In the genomic region with DNA sequence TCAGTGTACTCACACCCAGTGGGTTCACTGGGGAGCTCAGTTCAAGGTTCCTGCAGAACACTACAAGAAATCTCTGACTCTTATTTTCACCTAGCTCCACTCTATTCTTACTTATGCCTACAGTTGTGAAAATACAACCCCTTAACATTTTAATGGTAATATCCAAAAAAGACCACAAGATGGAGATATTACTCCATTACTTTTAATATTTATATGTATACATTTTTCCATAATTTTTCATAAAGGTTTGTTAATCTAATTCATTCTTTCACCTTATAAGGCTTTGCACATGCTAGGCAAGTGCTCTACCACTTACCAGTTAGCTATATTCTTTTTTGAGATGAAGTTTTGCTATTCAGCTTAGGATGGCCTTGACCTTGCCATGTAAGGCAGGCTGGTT, we compare ENCODE assay signal across 15 mouse cellular contexts. TPM values are rescaled to one million over a fixed set of nuclear protein-coding genes. Genes with fewer than 3 reads are reported as not detected.
DNase-seq lines count a peak whose midpoint lies in the region; ATAC-seq and TF ChIP-seq lines count a peak whose summit lies in the region.
"Had no signal": no experiment of that assay in that cellular context is flagged by ENCODE, and none has a peak within 500 bp of the region (broad histone marks: within the 10 kb centered on the region; RNA-seq: fewer than 3 reads in every experiment).

No protein-coding gene starts in this region.

- ATAC-seq in heart, postnatal 0 days (ENCODE audit: insufficient read depth, low read depth): no peak
- peak; percentile 24; the same call in 1 of the 2 replicates for ATAC-seq in midbrain, embryonic 15.5 days (replicated peaks)
- no peak for ATAC-seq in stomach, postnatal 0 days (ENCODE audit: low FRiP score, low TSS enrichment)
- ATAC-seq: hindbrain, embryonic 16.5 days had no signal

- no peak for TF ChIP-seq EP300 in heart, postnatal 0 days (IDR thresholded peaks at IDR 0.05; ENCODE audit: low read depth)
- TF ChIP-seq EP300 in stomach, postnatal 0 days (optimal IDR thresholded peaks at IDR 0.05): no peak

- intact Hi-C loops in heart, postnatal 14 days (cut with DNase I): loop anchor here (10.0 kb wide), 1 partner anchor 963 kb away; no protein-coding TSS in a partner anchor

- no peaks in the 10 kb centered on the region for H3K27me3 ChIP-seq in heart, postnatal 0 days (ENCODE audit: control insufficient read depth, insufficient read depth, low read length)
- no peaks in the 10 kb centered on the region for H3K27me3 ChIP-seq in midbrain, embryonic 15.5 days (replicated peaks)
- no peaks in the 10 kb centered on the region for H3K27me3 ChIP-seq in midbrain, embryonic 10.5 days (ENCODE audit: low read depth, poor library complexity, severe bottlenecking)
- H3K27me3 ChIP-seq in stomach, postnatal 0 days (ENCODE audit: control insufficient read depth, insufficient read depth, low read length): no peaks in the 10 kb centered on the region
- H3K27me3 ChIP-seq: limb, embryonic 15.5 days had no signal

- no peaks in the 10 kb centered on the region for H3K4me1 ChIP-seq in heart, postnatal 0 days (ENCODE audit: control insufficient read depth, insufficient read depth)
- no peaks in the 10 kb centered on the region for H3K4me1 ChIP-seq in midbrain, embryonic 15.5 days
- H3K4me1 ChIP-seq in midbrain, embryonic 10.5 days: no peaks in the 10 kb centered on the region
- no peaks in the 10 kb centered on the region for H3K4me1 ChIP-seq in stomach, postnatal 0 days (replicated peaks; ENCODE audit: control insufficient read depth, insufficient read depth)
- H3K4me1 ChIP-seq: embryonic facial prominence, embryonic 10.5 days; limb, embryonic 15.5 days had no signal

- no peak overlapping the region for H3K4me2 ChIP-seq in heart, postnatal 0 days (ENCODE audit: low read depth, low read length)
- no peak overlapping the region for H3K4me2 ChIP-seq in midbrain, embryonic 15.5 days
- H3K4me2 ChIP-seq in stomach, postnatal 0 days (replicated peaks; ENCODE audit: low read depth): no peak overlapping the region
- H3K4me2 ChIP-seq: limb, embryonic 15.5 days had no signal

- peak; percentile 31 for TF ChIP-seq CTCF in heart, postnatal 0 days (IDR thresholded peaks at IDR 0.05; ENCODE audit: low read depth)
- peak; percentile 60 for TF ChIP-seq CTCF in stomach, postnatal 0 days (IDR thresholded peaks at IDR 0.05; ENCODE audit: low read depth)

- H3K27ac ChIP-seq in heart, postnatal 0 days (ENCODE audit: low read depth): no peak overlapping the region
- H3K27ac ChIP-seq in midbrain, embryonic 15.5 days: no peak overlapping the region
- H3K27ac ChIP-seq in midbrain, embryonic 10.5 days (replicated peaks): no peak overlapping the region
- H3K27ac ChIP-seq in stomach, postnatal 0 days (replicated peaks): no peak overlapping the region
- H3K27ac ChIP-seq: embryonic facial prominence, embryonic 10.5 days; limb, embryonic 15.5 days had no signal

- no peak overlapping the region for H3K9ac ChIP-seq in heart, postnatal 0 days (replicated peaks; ENCODE audit: low read depth, low read length)
- H3K9ac ChIP-seq in midbrain, embryonic 15.5 days: no peak overlapping the region
- no peak overlapping the region for H3K9ac ChIP-seq in stomach, postnatal 0 days (ENCODE audit: low read length)
- H3K9ac ChIP-seq: limb, embryonic 15.5 days had no signal

- DNase-seq in heart, postnatal 0 days (ENCODE audit: low spot score): peak; percentile 7
- no peak for DNase-seq in heart, postnatal 14 days
- no peak for DNase-seq in midbrain, embryonic 10.5 days (ENCODE audit: low spot score)
- peak; percentile 7 for DNase-seq in c-Kit-positive CD71-positive TER-119-positive erythroid progenitor cells, embryonic 14.5 days (ENCODE audit: low spot score)
- DNase-seq in stomach, postnatal 0 days (ENCODE audit: low spot score): no peak
- DNase-seq in adrenal gland, postnatal 10 days: no peak
- DNase-seq in embryo, embryonic 10.5 days (ENCODE audit: low spot score): no peak
- DNase-seq: cerebellum, adult 2 months; gastrocnemius, postnatal 25 days; kidney, postnatal 14 days; thymus, postnatal 25 days had no signal

- H3K9me3 ChIP-seq in heart, postnatal 0 days (replicated peaks; ENCODE audit: control insufficient read depth, low read length): no peaks in the 10 kb centered on the region
- no peaks in the 10 kb centered on the region for H3K9me3 ChIP-seq in midbrain, embryonic 15.5 days
- H3K9me3 ChIP-seq in midbrain, embryonic 10.5 days (replicated peaks): no peaks in the 10 kb centered on the region
- H3K9me3 ChIP-seq in stomach, postnatal 0 days (ENCODE audit: control insufficient read depth, low read length): no peaks in the 10 kb centered on the region
- H3K9me3 ChIP-seq: embryonic facial prominence, embryonic 10.5 days; limb, embryonic 15.5 days had no signal

- H3K36me3 ChIP-seq in heart, postnatal 0 days (replicated peaks; ENCODE audit: control insufficient read depth, insufficient read depth, low read length): no peaks in the 10 kb centered on the region
- no peaks in the 10 kb centered on the region for H3K36me3 ChIP-seq in midbrain, embryonic 15.5 days (replicated peaks)
- H3K36me3 ChIP-seq in midbrain, embryonic 10.5 days: no peaks in the 10 kb centered on the region
- no peaks in the 10 kb centered on the region for H3K36me3 ChIP-seq in stomach, postnatal 0 days (ENCODE audit: control insufficient read depth, insufficient read depth, low read length)
- H3K36me3 ChIP-seq: embryonic facial prominence, embryonic 10.5 days; limb, embryonic 15.5 days had no signal

- H3K4me3 ChIP-seq in heart, postnatal 0 days (ENCODE audit: low read depth, low read length): no peak overlapping the region
- no peak overlapping the region for H3K4me3 ChIP-seq in midbrain, embryonic 15.5 days
- no peak overlapping the region for H3K4me3 ChIP-seq in midbrain, embryonic 10.5 days
- no peak overlapping the region for H3K4me3 ChIP-seq in stomach, postnatal 0 days (ENCODE audit: low read depth, low read length)
- H3K4me3 ChIP-seq: embryonic facial prominence, embryonic 10.5 days; limb, embryonic 15.5 days had no signal

RNA-seq across cellular contexts. Expression of a gene that starts 11.0 kb away (rescaled TPM):
- total RNA-seq in heart, postnatal 0 days (2014; rRNA removed; ENCODE audit: low replicate concordance): 15.2 and 21.8 TPM in 2 replicates
- polyA plus RNA-seq in heart, postnatal 0 days (2015; fragmentation: Nextera tagmentation; extraction: Ambion mirVana): 20.2 and 20.6 TPM in 2 replicates
- total RNA-seq in heart, postnatal 14 days (2021): 10 to 100 TPM; 15.4 to 15.9 TPM
- polyA plus RNA-seq in midbrain, embryonic 15.5 days (2015; fragmentation: Nextera tagmentation; extraction: Ambion mirVana): 20.0 and 21.2 TPM in 2 replicates
- polyA plus RNA-seq in midbrain, embryonic 10.5 days (2016; fragmentation: Nextera tagmentation; extraction: Ambion mirVana): 25.8 and 27.0 TPM in 2 replicates
- 34.4 and 34.5 TPM in 2 replicates for polyA plus RNA-seq in stomach, postnatal 0 days (2015; fragmentation: Nextera tagmentation; extraction: Ambion mirVana)
- 10 to 100 TPM; 21.8 to 26.1 TPM for total RNA-seq in adrenal gland, postnatal 10 days (2021)

Comparison
In these comparisons a context has a peak if more than half of its experiments do, and no peak if none do; other contexts are left out.
1. DNase-seq: peak in heart, postnatal 0 days (single experiment) and c-Kit-positive CD71-positive TER-119-positive erythroid progenitor cells, embryonic 14.5 days (single experiment); none in heart, postnatal 14 days (0 of 2), midbrain, embryonic 10.5 days (single experiment), stomach, postnatal 0 days (single experiment), adrenal gland, postnatal 10 days (single experiment) and embryo, embryonic 10.5 days (single experiment).